Mouse (Mus musculus) neural tube, embryonic 10.5 days (tissue): Measurements from ENCODE around the gene Cdc7.

Experiments used
- DNase-seq: peaks from one replicate; pipeline ENCODE4 v3.0.0-alpha.2; 2017; ENCODE audit warnings: low spot score; ENCODE audit errors: extremely low spot score

The Cdc7 gene

GRCm38 (mm10) chr5:107022064-107022428 is 57.9 kb downstream of the Cdc7 start:
- no peak for DNase-seq

- DNase-seq, result no peak
These were observed 59.8 kb downstream of the Cdc7 start for GRCm38 (mm10) chr5:107023951-107024350.

- no peak for DNase-seq
These were observed 61.2 kb downstream of the Cdc7 start for GRCm38 (mm10) chr5:107025371-107025770.

GRCm38 (mm10) chr5:107025809-107026208 is 61.7 kb downstream of the Cdc7 start:
- no peak for DNase-seq

- DNase-seq, result no peak
These were observed 63.5 kb downstream of the Cdc7 start for GRCm38 (mm10) chr5:107027616-107028015.

- DNase-seq, result no peak
These were observed 64.4 kb downstream of the Cdc7 start for GRCm38 (mm10) chr5:107028557-107028956.

GRCm38 (mm10) chr5:107029801-107030200 is 65.7 kb downstream of the Cdc7 start:
- DNase-seq, result no peak

- DNase-seq, result no peak
These were observed 66.7 kb downstream of the Cdc7 start for GRCm38 (mm10) chr5:107030821-107031220.
